Mouse (Mus musculus) layer of hippocampus, adult 2 months (tissue): ENCODE measurements at regions not wholly inside any gene's neighbourhood (a gene's known extent, or its start where the extent isn't known, plus 50 kb on each side); places are given as distances from the start of the nearest gene placed in this dataset.
A peak's percentile ranks its signal among the peaks of the same experiment; 100 is the strongest.

ENCODE experiments used
- DNase-seq, 2 experiments: peaks; one replicate each; pipeline ENCODE4 v3.0.0; 2022; ENCODE audit warnings: low spot score in 2 of 2
- H3K27ac ChIP-seq: fragments of 200-600 bp; 2 replicates; pipeline ENCODE4 v1.8.1; 2022
- H3K4me3 ChIP-seq: fragments of 200-600 bp; 2 replicates; pipeline ENCODE4 v1.8.1; 2022; ENCODE audit warnings: mild to moderate bottlenecking
- CTCF ChIP-seq: fragments of 200-600 bp; conservative IDR thresholded peaks from 2 replicates; pipeline ENCODE4 v1.8.1; 2022; ENCODE audit warnings: antibody characterized with exemption, mild to moderate bottlenecking, moderate library complexity

DNA sequence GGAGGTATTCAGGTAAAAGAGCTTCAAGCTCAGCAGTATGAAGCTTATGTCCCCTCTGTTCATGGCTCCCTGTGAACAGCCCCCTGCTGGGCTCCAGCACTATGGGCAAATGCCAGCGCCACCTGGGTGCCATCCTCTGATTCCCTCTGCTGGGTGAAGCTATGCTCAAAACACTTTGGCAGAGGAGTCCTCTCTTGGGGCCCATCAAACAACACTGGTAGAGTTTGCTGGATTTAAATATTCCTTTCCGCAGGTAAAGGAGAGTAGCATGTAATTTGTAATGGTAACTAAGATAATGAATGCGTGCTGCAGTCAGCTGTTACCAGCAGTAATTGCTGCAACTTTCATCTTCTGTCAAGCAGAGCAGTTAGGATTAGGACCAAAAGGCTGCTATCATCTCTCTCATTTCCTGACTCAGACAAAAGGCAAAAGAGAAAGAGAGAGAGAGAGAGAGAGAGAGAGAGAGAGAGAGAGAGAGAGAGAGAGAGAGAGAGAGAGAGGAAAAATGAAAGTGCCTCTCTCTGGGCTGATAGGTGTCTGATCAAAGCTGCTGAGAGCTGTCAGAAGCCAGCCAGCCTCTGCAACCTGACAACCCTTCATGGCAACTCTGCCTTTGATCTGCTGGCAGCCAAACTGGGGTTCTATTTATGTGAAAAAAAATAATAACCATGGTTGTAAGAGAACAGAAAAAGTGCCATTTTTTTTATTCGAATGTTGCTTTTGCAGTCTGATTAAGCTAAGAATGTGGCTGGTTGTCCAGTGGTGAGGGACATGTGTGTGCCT, 416.2 kb downstream of the Dcdc2c start:
- TF ChIP-seq CTCF = peak; percentile 29; the same call in 1 of the 2 replicates
- DNase-seq = no peak
- Histone ChIP-seq H3K4me3 (no peak overlapping the region), H3K27ac (no peak overlapping the region)

GRCm38 (mm10) chr12:28122766-28123165, 429.4 kb downstream of the Dcdc2c start:
- no peak for DNase-seq
- Histone ChIP-seq H3K27ac (no peak overlapping the region), H3K4me3 (no peak overlapping the region)
- TF ChIP-seq CTCF = no peak

DNA sequence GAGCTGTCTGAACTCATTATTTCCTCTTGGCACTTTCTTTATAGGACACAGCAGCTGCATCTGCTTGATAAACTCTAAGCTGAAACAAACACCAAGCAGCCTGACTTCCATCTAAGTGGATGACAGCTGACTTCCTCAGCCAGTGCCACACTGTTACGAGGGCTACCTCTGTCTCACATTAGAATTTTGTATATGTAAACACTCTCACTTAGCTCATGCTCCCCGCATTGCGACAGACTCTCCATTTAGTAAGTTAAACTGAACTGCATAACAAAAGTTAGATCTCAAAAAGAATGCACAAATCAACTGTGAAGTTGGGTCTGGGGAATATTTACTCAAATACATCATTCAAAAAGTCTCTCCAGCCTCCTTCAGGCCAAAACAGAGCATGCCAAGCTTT, 432.1 kb downstream of the Dcdc2c start:
- no peak for TF ChIP-seq CTCF
- no peak overlapping the region for H3K4me3 ChIP-seq
- no peak for DNase-seq
- H3K27ac ChIP-seq = no peak overlapping the region

- TF ChIP-seq CTCF = no peak
Observed at GRCm38 (mm10) chr12:28090673-28091072, 461.5 kb downstream of the Dcdc2c start.

GRCm38 (mm10) chr12:28085460-28085859, 466.7 kb downstream of the Dcdc2c start:
- no peak for DNase-seq
- no peak for TF ChIP-seq CTCF
- no peak overlapping the region for H3K27ac ChIP-seq
- no peak overlapping the region for H3K4me3 ChIP-seq

More at GRCm38 (mm10) chr12:28090673-28091072, 461.5 kb downstream of the Dcdc2c start:
- DNase-seq = no peak
- Histone ChIP-seq H3K4me3 (no peak overlapping the region), H3K27ac (no peak overlapping the region)

GRCm38 (mm10) chr12:28076606-28077005, 475.6 kb downstream of the Dcdc2c start:
- Histone ChIP-seq H3K4me3 (no peak overlapping the region), H3K27ac (no peak overlapping the region)
- DNase-seq = no peak
- no peak for TF ChIP-seq CTCF

DNA sequence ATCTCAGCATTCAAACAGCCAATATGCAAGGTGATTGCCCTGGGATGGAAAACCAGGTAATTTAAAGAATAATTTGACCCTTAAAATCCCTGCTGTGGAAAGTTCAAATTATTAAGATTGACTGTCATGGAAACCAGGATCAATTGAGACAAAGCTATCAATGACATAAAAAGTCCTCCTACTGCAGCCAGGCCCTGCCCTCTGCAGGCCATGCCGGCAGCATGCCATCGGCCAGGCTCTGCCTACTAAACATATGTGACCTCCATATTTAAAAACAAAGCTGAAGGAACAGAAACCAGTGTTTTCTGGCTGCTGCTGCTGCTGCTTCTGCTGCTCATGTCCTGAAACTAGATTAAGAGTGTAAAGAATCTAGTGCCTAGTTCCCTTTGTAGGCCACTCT, 483.6 kb downstream of the Dcdc2c start:
- no peak for DNase-seq
- Histone ChIP-seq H3K27ac (no peak overlapping the region), H3K4me3 (no peak overlapping the region)
- no peak for TF ChIP-seq CTCF

GRCm38 (mm10) chr12:28060281-28060680, 491.9 kb downstream of the Dcdc2c start:
- TF ChIP-seq CTCF = no peak
- Histone ChIP-seq H3K4me3 (no peak overlapping the region), H3K27ac (no peak overlapping the region)
- DNase-seq = no peak

DNA sequence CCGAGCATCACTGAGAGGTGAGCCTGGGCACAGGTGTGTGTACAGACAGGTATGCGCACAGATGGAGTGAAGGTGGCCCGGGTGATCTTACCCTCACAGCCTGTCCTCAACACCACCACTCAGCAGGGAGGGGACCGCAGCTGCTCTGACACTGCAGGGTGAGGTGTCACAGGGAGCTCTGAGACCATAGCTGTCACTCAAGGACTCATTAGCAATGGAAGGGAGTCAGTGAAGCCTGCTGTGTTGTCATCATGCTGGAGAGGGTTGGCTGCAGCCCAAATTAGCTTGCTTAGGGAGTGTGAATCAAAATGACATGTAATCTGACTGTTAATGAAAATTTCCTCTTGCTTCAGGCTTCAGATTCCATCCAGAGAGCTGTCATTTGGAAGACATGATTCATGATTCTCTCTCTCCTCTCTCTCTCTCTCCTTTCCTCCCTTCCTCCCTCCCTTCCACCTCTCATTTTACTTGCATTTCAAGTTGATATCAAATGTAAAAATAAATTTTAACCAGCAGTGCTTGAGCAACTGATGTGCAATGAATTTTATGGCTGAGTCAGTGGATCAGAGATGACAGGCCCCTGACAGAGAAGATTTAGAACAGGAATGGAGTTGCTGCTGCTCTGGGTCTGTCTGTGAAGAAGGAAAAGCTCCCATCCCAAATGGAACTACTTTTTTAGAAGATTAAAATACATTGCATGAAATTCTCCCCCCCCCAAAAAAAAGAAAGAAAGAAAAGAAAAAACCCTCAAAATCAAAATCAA, 496.5 kb downstream of the Dcdc2c start:
- Histone ChIP-seq H3K27ac (no peak overlapping the region), H3K4me3 (no peak overlapping the region)
- peak; percentile 58 to 83 for DNase-seq
- TF ChIP-seq CTCF = no peak

GRCm38 (mm10) chr12:28054444-28054843, 497.8 kb downstream of the Dcdc2c start:
- no peak for TF ChIP-seq CTCF
- Histone ChIP-seq H3K27ac (no peak overlapping the region), H3K4me3 (no peak overlapping the region)
- DNase-seq = no peak

- H3K27ac ChIP-seq = no peak overlapping the region
Observed at GRCm38 (mm10) chr12:28047989-28048388, 504.2 kb downstream of the Dcdc2c start.

GRCm38 (mm10) chr12:28038161-28038911, 513.9 kb downstream of the Dcdc2c start:
- no peak overlapping the region for H3K4me3 ChIP-seq
- DNase-seq = no peak
- TF ChIP-seq CTCF = no peak
- H3K27ac ChIP-seq = no peak overlapping the region

More at GRCm38 (mm10) chr12:28047989-28048388, 504.2 kb downstream of the Dcdc2c start:
- DNase-seq = no peak
- no peak overlapping the region for H3K4me3 ChIP-seq
- TF ChIP-seq CTCF = no peak

DNA sequence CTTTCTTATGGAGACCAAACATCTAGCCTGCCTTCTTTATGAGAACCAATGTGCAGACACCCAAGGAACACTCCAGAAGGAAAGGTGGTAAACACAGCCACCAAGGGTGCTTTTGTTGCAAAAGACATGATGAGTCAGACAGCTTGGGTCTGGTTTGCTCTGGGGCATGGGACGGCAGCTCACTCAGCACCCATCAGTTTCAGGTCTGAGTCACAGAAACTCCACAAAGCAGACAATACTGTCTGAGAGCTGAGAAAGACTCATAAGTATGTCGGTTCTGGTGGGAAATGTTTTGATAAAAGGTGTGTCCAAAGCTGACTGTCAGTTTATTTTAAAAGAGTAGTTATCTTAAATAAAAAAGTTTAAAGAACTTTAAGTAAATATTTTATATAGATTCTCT, 553.0 kb downstream of the Dcdc2c start:
- H3K4me3 ChIP-seq = no peak overlapping the region
- no peak for TF ChIP-seq CTCF
- no peak for DNase-seq
- H3K27ac ChIP-seq = no peak overlapping the region
